Mouse (Mus musculus) left cerebral cortex, adult 2 months (tissue): ENCODE measurements around the gene Hspb7. TPM values are rescaled to one million over a fixed set of nuclear protein-coding genes. Genes with fewer than 3 reads are reported as not detected.

Experiments
- DNase-seq, 2 experiments: peaks; one replicate each; pipeline ENCODE4 v3.0.0; 2021 to 2022; ENCODE audit warnings: low spot score in 2 of 2, mixed read lengths in 1 of 2; ENCODE audit errors: extremely low spot score in 1 of 2
- H3K27ac ChIP-seq: fragments of 200-600 bp; 2 replicates; pipeline ENCODE4 v1.8.1; 2022
- H3K4me3 ChIP-seq: fragments of 200-600 bp; 2 replicates; pipeline ENCODE4 v1.8.1; 2022
- CTCF ChIP-seq: fragments of 200-600 bp; IDR thresholded peaks from 2 replicates; pipeline ENCODE4 v1.8.1; 2022; ENCODE audit warnings: antibody characterized with exemption, mild to moderate bottlenecking, moderate library complexity
- intact Hi-C: fragments of 180-260 bp; cut with DNase I; formaldehyde crosslinking; loops from one replicate; pipeline ENCODE4 v1.15.1; 2025
- long read RNA-seq, 2 experiments: library from polyadenylated mRNA; stranded (forward); transcript quantifications; one replicate each; pipeline ENCODE4 v2.0.0; 2021; ENCODE audit warnings: borderline mapping rate in 2 of 2
- total RNA-seq, 2 experiments: library from RNA; stranded (reverse); gene quantifications; 2 replicates each; pipeline ENCODE4 v1.2.3; 2021

Gene Hspb7
- under 1 TPM; 0.40 to 0.57 TPM for total RNA-seq
- long read RNA-seq, experiment 1 = 0 reads
- long read RNA-seq, experiment 2 = 0 reads

GRCm38 (mm10) chr4:141420192-141420829 lies at the start of gene Hspb7:
Gene Hspb7 (plus strand): TSS chr4:141420779.
- DNase-seq = no peak
- no peak for TF ChIP-seq CTCF
- intact Hi-C loops = no loop called here
- Histone ChIP-seq H3K27ac (no peak within 1 kb of the TSS), H3K4me3 (no peak within 1 kb of the TSS)

DNA sequence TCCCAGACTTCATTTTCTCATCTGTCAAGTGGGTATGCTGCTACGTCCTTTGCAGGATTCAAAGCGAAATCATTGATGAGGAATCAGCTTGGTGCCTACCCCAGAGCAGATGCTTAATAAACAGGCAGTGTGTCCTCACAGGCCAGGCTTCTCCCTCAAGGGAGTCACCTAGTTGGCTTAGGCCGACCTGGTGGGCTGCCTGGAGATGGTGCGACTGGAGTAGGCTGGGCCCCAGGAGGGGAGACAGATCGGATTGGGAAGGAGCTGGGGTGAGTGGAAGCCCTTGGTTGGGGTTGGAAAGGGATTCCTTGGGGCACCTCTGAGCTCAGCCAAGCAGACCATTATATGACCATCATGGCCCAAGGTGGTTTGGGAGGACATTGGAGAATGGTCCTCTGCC lies 48.2 kb upstream of the Hspb7 start:
- no peak overlapping the region for H3K27ac ChIP-seq
- no peak for DNase-seq
- no peak overlapping the region for H3K4me3 ChIP-seq
- TF ChIP-seq CTCF = no peak
- intact Hi-C loops = no loop called here

DNA sequence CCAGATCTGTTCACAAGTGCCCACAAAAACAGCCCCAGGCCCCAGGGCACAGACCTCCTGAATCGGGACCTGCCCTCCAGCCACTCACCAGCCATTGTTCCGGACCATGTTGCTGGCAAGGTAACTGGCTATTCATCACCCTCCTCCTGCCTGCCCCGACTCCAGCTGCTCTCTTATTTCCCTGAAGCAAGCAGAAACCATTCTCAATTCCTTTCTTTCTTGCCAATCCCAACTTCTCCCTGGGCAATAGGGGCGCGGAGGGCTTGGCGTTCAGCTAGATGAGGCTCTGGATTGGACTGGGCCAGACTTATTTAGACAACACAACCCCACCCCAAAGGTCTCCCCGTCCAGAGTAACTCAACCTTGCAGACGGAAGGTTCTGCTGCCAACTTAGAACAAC lies 40.9 kb upstream of the Hspb7 start:
- intact Hi-C loops = no loop called here
- no peak for DNase-seq
- TF ChIP-seq CTCF = no peak
- no peak overlapping the region for H3K27ac ChIP-seq
- H3K4me3 ChIP-seq = no peak overlapping the region

DNA sequence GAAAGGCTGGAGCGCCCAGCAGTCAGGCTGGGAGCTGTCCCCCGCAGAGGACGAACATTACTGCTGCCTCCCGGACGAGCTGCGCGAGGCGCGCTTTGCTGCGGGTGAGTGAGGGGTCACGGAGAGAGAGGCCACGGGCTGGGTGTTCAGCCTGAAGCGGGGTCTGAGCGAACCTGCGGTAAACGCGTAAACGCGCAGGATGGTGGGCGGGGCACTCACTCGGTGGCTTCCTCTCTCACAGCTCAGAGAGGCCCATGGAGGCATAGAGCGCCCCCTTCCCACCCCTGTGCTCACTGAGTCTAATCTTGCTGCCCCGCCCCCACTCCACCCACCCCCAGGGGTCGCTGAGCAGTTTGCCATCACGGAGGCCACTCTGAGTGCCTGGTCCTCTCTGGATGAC lies 38.2 kb upstream of the Hspb7 start:
- TF ChIP-seq CTCF = no peak
- Histone ChIP-seq H3K4me3 (no peak overlapping the region), H3K27ac (no peak overlapping the region)
- intact Hi-C loops = no loop called here
- DNase-seq = no peak

DNA sequence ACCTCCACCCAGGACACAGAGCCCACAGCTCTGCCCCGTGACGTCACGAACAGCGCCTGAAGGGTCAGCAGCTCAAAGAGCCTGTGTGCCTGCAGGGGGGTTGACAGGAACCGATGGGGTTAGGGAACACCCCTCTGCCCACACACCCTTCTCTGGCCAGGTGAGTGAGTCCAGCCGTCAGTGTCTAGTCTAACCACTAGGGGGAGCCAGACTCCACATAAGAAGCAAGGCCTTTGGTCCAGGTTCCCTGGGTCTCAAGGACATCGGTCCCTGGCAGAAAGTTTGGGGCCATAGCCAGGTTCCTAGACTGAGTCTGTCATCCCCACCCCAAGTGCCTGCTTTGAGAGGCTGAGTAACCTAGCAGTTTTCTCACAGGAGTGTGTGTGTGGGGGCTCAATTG lies 35.3 kb upstream of the Hspb7 start:
- intact Hi-C loops = loop anchor here (2.0 kb wide), 2 partner anchors 190 to 468 kb away; no protein-coding TSS in a partner anchor
- H3K4me3 ChIP-seq = no peak overlapping the region
- DNase-seq = no peak
- H3K27ac ChIP-seq = no peak overlapping the region
- TF ChIP-seq CTCF = peak; percentile 81

DNA sequence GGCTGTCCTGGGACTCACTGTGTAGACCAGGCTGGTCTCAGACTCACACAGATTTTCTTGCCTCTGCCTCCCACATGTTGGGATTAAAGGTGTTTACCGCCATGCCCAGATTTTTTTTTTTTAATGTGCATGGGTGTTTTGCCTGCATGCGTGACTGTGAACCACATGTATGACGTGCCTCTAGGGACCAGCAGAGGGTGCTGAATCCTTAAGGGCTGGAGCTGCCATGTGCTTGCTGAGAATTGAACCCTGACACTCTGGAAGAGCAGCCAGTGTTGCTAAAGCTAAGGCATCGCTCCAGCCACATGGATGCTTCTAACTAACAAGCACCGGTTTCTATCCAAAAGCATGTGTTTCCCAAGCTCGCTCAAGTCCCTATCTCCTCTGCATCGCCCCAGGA lies 34.4 kb upstream of the Hspb7 start:
- intact Hi-C loops = no loop called here
- Histone ChIP-seq H3K27ac (no peak overlapping the region), H3K4me3 (no peak overlapping the region)
- TF ChIP-seq CTCF = peak; percentile 10
- DNase-seq = no peak

DNA sequence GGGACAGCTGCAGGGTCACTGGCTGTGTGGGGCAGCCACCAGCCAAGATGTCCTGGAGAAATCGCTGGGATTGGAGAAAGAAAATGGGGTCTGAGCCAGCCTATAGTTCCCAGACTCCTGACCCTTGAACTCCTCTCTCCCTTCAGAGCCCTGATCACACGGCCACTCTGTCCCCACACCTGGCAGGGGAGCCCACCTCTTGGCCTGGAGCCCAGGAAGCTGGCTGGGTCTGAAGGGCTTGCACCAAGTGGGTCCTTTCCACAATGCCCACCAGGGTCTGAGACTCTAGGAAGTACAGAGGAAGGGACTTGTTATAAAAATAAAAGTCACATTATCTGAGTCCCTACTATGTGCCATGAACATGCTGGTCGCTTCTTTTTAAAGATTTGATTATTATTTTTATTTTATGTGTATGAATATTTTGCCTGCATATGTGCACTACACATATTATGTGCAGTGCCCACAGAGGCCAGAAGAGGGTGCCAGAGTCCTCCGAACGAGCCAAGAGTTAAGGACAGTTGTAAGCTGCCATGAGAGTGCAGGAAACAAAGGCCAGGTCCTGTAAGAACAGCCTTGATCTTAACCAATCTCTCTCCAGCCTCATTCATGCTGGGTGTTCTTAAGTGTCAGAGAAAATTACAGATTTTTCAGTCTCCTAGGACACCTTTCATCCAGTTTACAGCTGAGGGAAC lies 33.3 kb upstream of the Hspb7 start:
- intact Hi-C loops = no loop called here
- TF ChIP-seq CTCF = peak; percentile 87
- H3K4me3 ChIP-seq = no peak overlapping the region

GRCm38 (mm10) chr4:141387933-141388332 lies 32.6 kb upstream of the Hspb7 start:
- H3K27ac ChIP-seq = no peak overlapping the region
- TF ChIP-seq CTCF = no peak
- no peak for DNase-seq
- H3K4me3 ChIP-seq = no peak overlapping the region
- intact Hi-C loops = no loop called here

More for the DNA sequence above, 33.3 kb upstream of the Hspb7 start:
- DNase-seq = peak; percentile 43 to 77
- H3K27ac ChIP-seq = no peak overlapping the region

GRCm38 (mm10) chr4:141389366-141390150 lies 31.0 kb upstream of the Hspb7 start:
- Histone ChIP-seq H3K4me3 (no peak overlapping the region), H3K27ac (no peak overlapping the region)
- TF ChIP-seq CTCF = no peak
- intact Hi-C loops = no loop called here
- no peak for DNase-seq

- Histone ChIP-seq H3K27ac (no peak overlapping the region), H3K4me3 (no peak overlapping the region)
- intact Hi-C loops = no loop called here
- no peak for DNase-seq
- no peak for TF ChIP-seq CTCF
Measured at GRCm38 (mm10) chr4:141391293-141391692, 29.3 kb upstream of the Hspb7 start.

GRCm38 (mm10) chr4:141394751-141395150 lies 25.8 kb upstream of the Hspb7 start:
- Histone ChIP-seq H3K27ac (no peak overlapping the region), H3K4me3 (no peak overlapping the region)
- intact Hi-C loops = no loop called here
- no peak for DNase-seq
- no peak for TF ChIP-seq CTCF

- no peak for DNase-seq
- no peak for TF ChIP-seq CTCF
- no peak overlapping the region for H3K27ac ChIP-seq
- no peak overlapping the region for H3K4me3 ChIP-seq
- intact Hi-C loops = no loop called here
Measured at GRCm38 (mm10) chr4:141397861-141398260, 22.7 kb upstream of the Hspb7 start.
